Mouse (Mus musculus) lung, adult 18-20 months (tissue): ENCODE results near the gene Cdk5rap2.

Experiments
- DNase-seq, 2 experiments: peaks; one replicate each; pipeline ENCODE4 v3.0.0; 2022; ENCODE audit warnings: mixed read lengths in 2 of 2

Cdk5rap2 gene

GRCm38 (mm10) chr4:70335444-70336144 lies 74.6 kb downstream of the Cdk5rap2 start:
- DNase-seq, result no peak

- DNase-seq, result no peak
Measured at GRCm38 (mm10) chr4:70334995-70335394, 75.2 kb downstream of the Cdk5rap2 start.

GRCm38 (mm10) chr4:70332981-70333380 lies 77.3 kb downstream of the Cdk5rap2 start:
- no peak for DNase-seq

GRCm38 (mm10) chr4:70332576-70332975 lies 77.7 kb downstream of the Cdk5rap2 start:
- DNase-seq, result no peak

GRCm38 (mm10) chr4:70331181-70331580 lies 79.1 kb downstream of the Cdk5rap2 start:
- DNase-seq, result no peak

GRCm38 (mm10) chr4:70328033-70328432 lies 82.2 kb downstream of the Cdk5rap2 start:
- DNase-seq, result no peak

GRCm38 (mm10) chr4:70327436-70327835 lies 82.8 kb downstream of the Cdk5rap2 start:
- DNase-seq, result no peak

- no peak for DNase-seq
Measured at GRCm38 (mm10) chr4:70321586-70321985, 88.7 kb downstream of the Cdk5rap2 start.

GRCm38 (mm10) chr4:70312170-70312569 lies 98.1 kb downstream of the Cdk5rap2 start:
- no peak for DNase-seq

- DNase-seq, result peak in 1 of 2 experiments; percentile 7
Measured at GRCm38 (mm10) chr4:70311530-70311929, 98.7 kb downstream of the Cdk5rap2 start.

- DNase-seq, result peak; percentile 37 to 49
Measured at GRCm38 (mm10) chr4:70307230-70307629, 103.0 kb downstream of the Cdk5rap2 start.

GRCm38 (mm10) chr4:70303870-70304269 lies 106.4 kb downstream of the Cdk5rap2 start:
- DNase-seq, result no peak

GRCm38 (mm10) chr4:70301187-70301586 lies 109.1 kb downstream of the Cdk5rap2 start:
- no peak for DNase-seq

- DNase-seq, result no peak
Measured at GRCm38 (mm10) chr4:70289361-70289760, 120.9 kb downstream of the Cdk5rap2 start.

GRCm38 (mm10) chr4:70283163-70283562 lies 127.1 kb downstream of the Cdk5rap2 start:
- no peak for DNase-seq

- no peak for DNase-seq
Measured at GRCm38 (mm10) chr4:70278882-70279281, 131.4 kb downstream of the Cdk5rap2 start.

GRCm38 (mm10) chr4:70278057-70278456 lies 132.2 kb downstream of the Cdk5rap2 start:
- no peak for DNase-seq

GRCm38 (mm10) chr4:70272943-70273342 lies 137.3 kb downstream of the Cdk5rap2 start:
- DNase-seq, result no peak

- DNase-seq, result no peak
Measured at GRCm38 (mm10) chr4:70272527-70272926, 137.7 kb downstream of the Cdk5rap2 start.

GRCm38 (mm10) chr4:70267213-70267906 lies 142.9 kb downstream of the Cdk5rap2 start:
- DNase-seq, result no peak

- DNase-seq, result peak; percentile 30 to 44
Measured at GRCm38 (mm10) chr4:70265248-70265647, 145.0 kb downstream of the Cdk5rap2 start.

GRCm38 (mm10) chr4:70262850-70263249 lies 147.4 kb downstream of the Cdk5rap2 start:
- DNase-seq, result no peak

GRCm38 (mm10) chr4:70261315-70261714 lies 148.9 kb downstream of the Cdk5rap2 start:
- no peak for DNase-seq

- DNase-seq, result no peak
Measured at GRCm38 (mm10) chr4:70260419-70260807, 149.8 kb downstream of the Cdk5rap2 start.
